Mouse (Mus musculus) G1E-ER4 (cell line): ENCODE results near the gene Mrps36. TPM values are rescaled to one million over a fixed set of nuclear protein-coding genes. Genes with fewer than 3 reads are reported as not detected.

Experiments
- GATA1 ChIP-seq: IDR thresholded peaks from one replicate; pipeline ENCODE4 v1.8.0; 2012; ENCODE audit warnings: low read length, inconsistent platforms
- polyA plus RNA-seq: library from polyadenylated mRNA; stranded (reverse); fragments of >175 nt; gene quantifications from 2 replicates; pipeline ENCODE4 v1.2.3, GENCODE M21; 2012

Mrps36 gene
- polyA plus RNA-seq: 153 and 198 TPM in 2 replicates

DNA sequence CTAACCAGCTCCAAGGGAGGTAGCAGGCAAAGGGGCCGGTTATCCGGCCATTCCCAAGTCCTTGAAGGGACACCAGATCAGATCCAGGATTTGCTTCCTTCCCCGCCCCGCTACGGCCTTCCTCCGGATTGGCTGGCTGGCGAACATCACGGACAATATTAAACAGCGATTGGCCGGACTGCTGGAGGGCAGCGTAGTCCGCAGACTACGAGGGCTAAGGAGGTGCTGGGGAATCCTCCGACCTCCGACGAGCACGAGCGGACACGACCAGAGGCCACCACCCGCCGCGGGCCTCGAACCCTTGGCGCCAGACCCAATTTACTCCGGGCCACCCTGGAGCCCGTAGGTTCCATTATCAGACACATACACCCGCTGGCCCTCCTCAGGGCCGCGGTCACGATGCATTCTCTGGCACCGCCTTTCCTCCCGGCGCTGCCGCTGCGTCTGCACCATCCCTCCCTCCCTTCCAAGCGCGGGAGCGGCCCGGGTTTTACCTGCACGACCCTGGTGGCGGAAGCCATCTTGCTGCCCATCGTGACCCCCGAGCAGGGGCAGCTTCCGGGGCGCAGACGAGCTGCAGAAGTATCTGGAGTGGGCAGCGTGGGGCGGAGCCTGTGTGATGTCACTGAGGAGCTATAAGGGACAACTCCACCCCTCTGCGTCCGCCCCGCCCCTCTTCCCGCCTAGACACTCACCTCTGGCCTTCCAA, at the start of gene Mrps36:
Mrps36 (minus strand) TSS at position 624 of the 709 bp plus-strand sequence.
- TF ChIP-seq GATA1: no peak

DNA sequence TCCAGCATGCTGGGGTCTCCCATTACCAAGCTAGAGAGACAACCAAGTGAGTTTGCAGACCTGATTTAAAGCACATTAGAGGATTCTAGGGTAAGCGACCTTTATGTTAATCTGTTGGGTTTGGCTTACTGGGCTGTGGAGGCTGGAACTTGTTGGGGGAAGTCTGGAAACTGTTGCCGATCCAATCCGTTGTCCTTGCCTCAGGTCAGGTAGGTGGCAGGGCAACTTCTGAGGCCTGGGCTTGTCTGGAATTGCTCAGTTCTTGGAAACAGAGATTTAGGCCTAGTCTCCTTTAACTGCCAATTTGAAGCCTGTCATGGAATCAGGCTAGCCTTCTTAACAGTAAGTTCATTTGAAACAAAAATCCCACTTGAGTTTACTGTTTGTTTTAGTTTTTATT, 44.6 kb upstream of the Mrps36 start:
- TF ChIP-seq GATA1: no peak

DNA sequence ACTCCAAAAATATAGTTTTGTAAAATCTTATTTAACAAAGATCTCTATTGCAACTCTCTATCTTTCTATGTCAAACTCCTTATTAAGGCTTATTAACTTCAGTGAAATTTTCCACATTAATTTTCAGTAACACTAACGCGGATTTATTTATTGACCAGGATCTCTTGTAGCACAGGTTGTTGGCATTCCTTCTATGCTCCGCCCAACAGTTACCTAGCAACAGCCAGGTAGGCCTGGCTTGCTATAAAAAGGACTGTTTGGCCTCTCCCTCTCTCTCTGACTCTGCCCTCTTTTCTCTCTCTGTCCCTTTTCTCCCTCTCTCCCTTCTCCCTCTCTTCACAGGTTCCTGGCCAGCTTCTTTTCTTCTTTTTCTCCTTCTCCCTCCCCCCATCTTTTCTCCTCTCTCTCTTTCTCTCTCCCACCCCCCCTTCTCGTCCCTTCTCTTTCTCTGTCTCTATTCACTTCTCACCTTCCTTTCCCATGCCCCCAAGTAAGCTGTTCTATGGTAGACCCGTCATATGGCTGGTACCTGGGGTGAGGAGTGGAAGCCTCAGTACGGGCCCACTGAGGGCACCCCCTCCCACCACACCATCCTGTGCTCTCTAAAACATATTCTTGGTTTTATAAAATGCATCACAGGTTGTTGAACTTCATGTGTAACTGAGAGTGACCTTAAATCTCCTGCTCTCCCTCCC, 43.0 kb upstream of the Mrps36 start:
- no peak for TF ChIP-seq GATA1

DNA sequence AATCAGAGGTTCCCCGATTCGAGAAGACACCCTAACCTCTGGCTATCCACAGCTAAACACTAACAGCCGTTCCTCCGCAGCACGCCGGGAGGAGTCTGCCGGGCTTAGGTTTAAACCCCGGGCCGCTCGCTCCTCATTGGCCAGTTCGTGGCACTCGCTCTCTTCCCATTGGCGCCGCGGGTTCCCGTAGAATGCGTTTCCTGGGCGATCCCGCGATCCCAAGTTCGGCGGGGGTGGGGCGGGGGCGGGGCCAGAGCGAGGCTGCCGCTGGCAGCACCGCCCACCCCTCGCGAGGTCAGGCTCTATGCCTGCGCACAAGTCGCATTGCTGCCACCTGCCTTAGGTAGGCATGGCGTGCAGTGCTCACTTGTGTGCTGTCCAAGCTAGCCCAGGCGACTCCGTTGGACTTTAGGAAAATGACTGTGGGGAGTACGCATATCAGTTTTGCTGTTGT, 42.0 kb upstream of the Mrps36 start, which contains the start of gene Ccnb1:
Ccnb1 (minus strand) TSS at position 157 of the 454 bp plus-strand sequence.
- no peak for TF ChIP-seq GATA1

DNA sequence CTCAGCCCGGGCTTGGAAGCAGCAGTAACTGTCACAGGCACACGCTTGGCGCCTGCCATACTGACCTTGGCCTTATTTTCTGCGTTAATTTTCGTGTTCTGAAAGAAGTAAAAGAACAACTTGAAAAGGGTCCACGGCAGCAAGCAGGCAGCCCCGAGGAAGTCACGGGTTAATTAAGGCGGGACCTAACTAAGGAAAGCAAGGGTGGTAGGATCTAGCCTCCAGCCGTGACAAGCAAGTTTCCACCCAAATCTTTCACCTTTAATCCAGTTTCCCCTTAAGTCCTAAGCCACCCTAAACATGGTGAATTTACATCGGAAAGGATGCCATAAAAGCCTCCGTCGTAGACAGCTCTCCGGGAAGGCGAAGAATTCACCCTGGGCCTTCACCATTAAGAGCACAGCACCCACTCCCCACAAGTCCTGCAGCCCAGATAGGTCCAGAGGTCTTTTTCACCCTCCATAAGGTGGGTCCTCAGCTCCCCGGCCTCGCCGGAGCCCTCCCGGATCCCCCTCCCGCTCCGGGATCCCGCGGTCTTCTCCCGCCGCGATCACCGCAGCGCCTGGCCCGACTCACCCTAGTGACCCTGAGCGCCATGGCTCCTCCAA, 41.5 kb upstream of the Mrps36 start:
- no peak for TF ChIP-seq GATA1

DNA sequence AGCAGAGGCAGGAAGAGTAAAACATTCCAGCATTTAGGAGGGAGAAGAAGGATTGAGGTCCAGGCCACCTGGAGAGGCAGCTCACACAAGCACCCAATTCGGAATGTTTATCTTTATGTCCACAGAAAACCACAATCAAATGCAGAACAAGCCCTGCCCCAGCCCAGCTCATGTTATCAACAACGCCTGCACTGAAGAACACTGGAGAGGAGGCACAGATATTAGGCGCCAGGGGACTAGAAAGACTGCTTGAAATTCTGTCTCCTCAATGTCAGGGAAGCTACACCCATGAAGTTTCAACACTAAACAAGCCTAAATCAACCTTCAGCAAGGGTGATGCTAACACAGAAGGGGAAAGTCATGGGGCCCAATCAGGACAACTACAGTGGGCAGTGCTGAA, 33.0 kb upstream of the Mrps36 start:
- peak; percentile 92 for TF ChIP-seq GATA1

DNA sequence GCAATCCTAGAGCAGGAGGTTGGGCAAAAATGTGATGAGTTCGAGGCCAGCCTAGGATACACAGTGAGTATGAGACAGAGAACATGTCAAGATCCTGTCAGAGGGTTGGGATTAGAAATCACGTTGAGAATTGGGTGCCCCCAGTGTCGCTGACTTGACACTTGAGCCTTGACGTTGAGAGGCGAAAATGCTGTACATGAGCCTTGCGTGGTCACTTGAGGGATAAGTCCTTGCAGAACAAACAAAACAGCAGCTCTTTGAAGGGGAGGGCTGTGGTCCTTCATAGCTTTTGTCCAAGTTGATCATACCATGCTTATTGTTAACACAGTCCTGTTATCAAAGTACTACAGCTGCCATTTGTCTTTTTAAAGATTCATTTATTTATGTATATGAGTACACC, 32.3 kb upstream of the Mrps36 start:
- no peak for TF ChIP-seq GATA1

- TF ChIP-seq GATA1: no peak
Measured at GRCm38 (mm10) chr13:100776056-100776419, 31.6 kb upstream of the Mrps36 start.

DNA sequence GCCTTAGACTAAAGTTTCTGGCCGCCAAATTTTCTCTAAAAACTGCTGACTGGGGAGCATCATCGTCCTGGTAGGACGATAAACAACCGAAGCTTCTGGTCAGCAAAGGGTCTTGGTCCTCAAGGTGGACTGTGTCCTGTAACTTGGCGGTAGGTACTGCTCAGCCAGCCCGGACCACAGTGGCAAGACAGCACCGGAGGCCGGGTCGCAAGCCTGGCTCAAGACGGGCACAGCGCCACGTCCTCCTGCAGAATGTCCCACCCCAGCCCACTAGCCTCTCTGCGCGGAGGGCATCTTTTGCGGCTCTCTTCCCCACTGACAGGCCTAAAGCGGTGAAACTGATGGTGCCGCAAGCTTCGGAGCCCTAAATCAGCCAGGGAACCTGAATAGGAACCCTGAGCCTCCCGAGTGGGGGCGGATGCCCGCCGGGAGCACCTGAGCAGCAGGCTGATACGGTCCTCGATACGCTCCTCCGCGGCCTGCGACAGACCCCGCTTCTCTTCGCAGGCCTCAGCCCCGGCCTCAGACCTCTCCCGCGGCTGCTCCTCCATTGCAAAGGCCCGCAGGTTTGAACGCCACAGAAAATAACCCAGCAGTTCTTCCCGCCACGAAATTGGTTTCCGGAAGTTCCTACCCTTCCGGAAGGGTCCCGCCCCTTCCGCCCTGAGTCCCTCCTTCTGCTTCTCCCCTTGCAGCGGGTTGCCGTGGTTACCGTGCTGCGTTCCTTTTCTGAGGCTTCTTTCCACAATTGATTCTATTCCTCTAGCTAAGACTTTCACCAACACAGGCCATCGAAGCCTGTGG, 31.0 kb upstream of the Mrps36 start, which contains the start of gene Cenph:
Cenph (minus strand) TSS at position 648 of the 804 bp plus-strand sequence.
- TF ChIP-seq GATA1: no peak

GRCm38 (mm10) chr13:100774704-100775103, 30.2 kb upstream of the Mrps36 start:
- TF ChIP-seq GATA1: no peak

GRCm38 (mm10) chr13:100755329-100755728, 10.9 kb upstream of the Mrps36 start:
- no peak for TF ChIP-seq GATA1

- TF ChIP-seq GATA1: no peak
Measured at GRCm38 (mm10) chr13:100754186-100754585, 9.7 kb upstream of the Mrps36 start.

- no peak for TF ChIP-seq GATA1
Measured at GRCm38 (mm10) chr13:100753011-100753410, 8.6 kb upstream of the Mrps36 start.

DNA sequence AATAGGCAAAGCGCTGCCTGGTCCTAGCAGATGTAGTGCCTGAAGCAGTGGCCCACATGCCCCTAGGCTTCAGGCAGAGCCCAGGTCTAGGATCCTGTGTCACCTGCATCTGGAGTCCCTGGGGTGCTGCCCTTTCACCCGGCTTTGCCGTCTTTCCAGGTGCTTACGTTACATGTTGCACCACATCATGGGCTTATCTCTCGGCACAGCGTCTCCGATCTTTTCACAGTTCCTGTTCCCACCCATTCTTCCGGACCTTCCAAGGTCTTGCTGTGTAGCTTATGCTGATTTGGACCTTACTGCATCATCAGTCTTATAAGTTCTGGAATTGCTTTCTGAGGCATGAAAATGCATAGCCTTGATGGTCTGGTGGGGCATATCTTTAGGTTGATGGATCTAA, 8.1 kb upstream of the Mrps36 start:
- TF ChIP-seq GATA1: peak; percentile 33

DNA sequence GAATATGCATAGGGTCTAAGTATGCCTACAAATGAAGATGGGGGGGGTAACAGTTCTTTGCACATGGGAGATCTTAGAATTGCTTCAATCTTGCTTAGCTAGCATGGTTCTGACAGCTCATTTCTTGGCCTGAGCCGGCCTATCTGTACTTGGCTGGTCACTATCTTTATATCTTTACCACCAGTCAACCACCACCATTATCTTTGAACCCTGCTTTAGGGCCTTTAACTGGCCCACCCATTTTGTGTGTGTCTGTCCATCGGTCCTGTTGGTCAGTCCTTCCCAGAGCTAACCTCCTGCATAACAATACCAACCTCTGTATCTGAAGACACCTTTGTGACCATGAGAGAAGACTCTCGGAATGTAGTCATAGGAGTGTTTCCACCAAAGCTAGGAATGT, 6.9 kb upstream of the Mrps36 start:
- peak; percentile 50 for TF ChIP-seq GATA1

DNA sequence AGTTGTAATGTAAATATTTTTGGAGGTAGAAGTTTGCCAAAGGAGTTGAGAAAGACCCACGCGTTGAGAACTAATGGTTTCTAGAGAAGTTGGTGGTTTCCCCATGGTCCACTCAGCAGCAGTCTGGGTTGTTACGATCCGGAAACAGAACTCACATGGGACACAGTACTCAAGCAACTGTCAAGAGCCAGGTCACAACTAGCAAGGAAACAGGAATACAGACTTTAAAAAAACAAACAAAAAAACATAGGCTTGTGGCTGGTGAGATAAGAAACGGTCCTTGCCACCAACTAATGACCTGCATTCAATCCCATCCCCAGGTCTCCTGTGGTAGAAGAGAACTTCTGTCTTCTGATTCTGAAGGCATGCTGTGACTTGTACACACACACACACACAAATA, 6.3 kb upstream of the Mrps36 start:
- no peak for TF ChIP-seq GATA1

DNA sequence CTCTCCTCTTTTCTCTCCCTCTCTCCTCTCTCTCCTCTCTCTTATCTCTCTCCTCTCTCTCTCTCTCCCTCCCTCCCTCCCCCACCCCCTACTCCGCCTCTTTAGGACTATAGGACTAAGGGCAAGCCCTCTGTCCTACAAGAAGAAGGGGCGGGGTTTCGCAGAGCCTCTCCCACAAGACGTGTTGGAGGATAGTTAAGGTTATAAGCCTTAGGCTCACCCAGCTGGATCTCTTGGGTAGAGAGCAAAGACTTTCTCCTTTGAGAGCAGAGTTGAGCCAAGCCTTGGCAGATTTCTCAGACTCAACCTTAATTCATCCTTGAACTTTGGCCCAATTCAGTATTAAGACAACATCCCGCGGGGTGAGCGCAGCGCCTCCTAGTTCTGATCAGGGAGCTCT, 4.2 kb upstream of the Mrps36 start:
- TF ChIP-seq GATA1: no peak
